10 mouse cellular contexts compared by ENCODE assay signal in genomic region chr1:106174598-106174997, GRCm38 (mm10). TPM values are rescaled to one million over a fixed set of nuclear protein-coding genes. Genes with fewer than 3 reads are reported as not detected.
A peak's percentile ranks its signal among the peaks of the same experiment; 100 is the strongest.
DNase-seq lines count a peak whose midpoint lies in the region; ATAC-seq and TF ChIP-seq lines count a peak whose summit lies in the region.
"Had no signal": no experiment of that assay in that cellular context is flagged by ENCODE, and none has a peak within 500 bp of the region (broad histone marks: within the 10 kb centered on the region; RNA-seq: fewer than 3 reads in every experiment).

No protein-coding gene starts in this region.

- DNase-seq in heart, adult 11 months = no peak
- no peak for DNase-seq in lung, postnatal 0 days (ENCODE audit: low spot score)
- DNase-seq in lung, postnatal 36 days = no peak
- no peak for DNase-seq in hindbrain, postnatal 0 days (ENCODE audit: low spot score)
- DNase-seq in embryo, embryonic 10 days (ENCODE audit: low spot score) = no peak
- no peak for DNase-seq in thymus, postnatal 25 days
- DNase-seq: cerebellum, adult 9-11 months; lung, postnatal 10 days had no signal

- no peak overlapping the region for H3K27ac ChIP-seq in heart, embryonic 12.5 days (ENCODE audit: poor library complexity, severe bottlenecking)
- H3K27ac ChIP-seq in lung, postnatal 0 days (ENCODE audit: low read length) = no peak overlapping the region
- H3K27ac ChIP-seq in hindbrain, postnatal 0 days = no peak overlapping the region
- no peak overlapping the region for H3K27ac ChIP-seq in stomach, embryonic 16.5 days (ENCODE audit: low read length)

- TF ChIP-seq EP300 in lung, postnatal 0 days (IDR thresholded peaks at IDR 0.05) = no peak

- H3K4me1 ChIP-seq in heart, embryonic 12.5 days (replicated peaks) = peaks cover 12% of the 10 kb centered on the region
- H3K4me1 ChIP-seq in lung, postnatal 0 days (ENCODE audit: insufficient read depth, low read depth, low read length) = peaks cover 8% of the 10 kb centered on the region; the same call in 1 of the 2 replicates
- H3K4me1 ChIP-seq in hindbrain, postnatal 0 days (ENCODE audit: insufficient read depth, low read length) = peaks cover 14% of the 10 kb centered on the region; the same call in 1 of the 2 replicates
- H3K4me1 ChIP-seq in stomach, embryonic 16.5 days (ENCODE audit: control insufficient read depth, insufficient read depth, low read length) = peaks cover 13% of the 10 kb centered on the region

- H3K9me3 ChIP-seq in heart, embryonic 12.5 days (replicated peaks) = no peaks in the 10 kb centered on the region
- no peaks in the 10 kb centered on the region for H3K9me3 ChIP-seq in lung, postnatal 0 days (ENCODE audit: low read length)
- H3K9me3 ChIP-seq in hindbrain, postnatal 0 days (ENCODE audit: low read length) = no peaks in the 10 kb centered on the region
- no peaks in the 10 kb centered on the region for H3K9me3 ChIP-seq in stomach, embryonic 16.5 days (replicated peaks; ENCODE audit: control insufficient read depth, low read length)

- H3K27me3 ChIP-seq in heart, embryonic 12.5 days (replicated peaks) = no peaks in the 10 kb centered on the region
- H3K27me3 ChIP-seq in lung, postnatal 0 days (replicated peaks; ENCODE audit: insufficient read depth, low read length) = no peaks in the 10 kb centered on the region
- no peaks in the 10 kb centered on the region for H3K27me3 ChIP-seq in hindbrain, postnatal 0 days (ENCODE audit: insufficient read depth, low read length)
- H3K27me3 ChIP-seq in stomach, embryonic 16.5 days (ENCODE audit: control insufficient read depth, insufficient read depth, low read length) = no peaks in the 10 kb centered on the region

- H3K36me3 ChIP-seq in heart, embryonic 12.5 days = no peaks in the 10 kb centered on the region
- no peaks in the 10 kb centered on the region for H3K36me3 ChIP-seq in lung, postnatal 0 days (ENCODE audit: insufficient read depth, low read length)
- H3K36me3 ChIP-seq in hindbrain, postnatal 0 days (ENCODE audit: insufficient read depth, low read length) = no peaks in the 10 kb centered on the region
- no peaks in the 10 kb centered on the region for H3K36me3 ChIP-seq in stomach, embryonic 16.5 days (ENCODE audit: control insufficient read depth, insufficient read depth, low read length)

- peak overlapping the region; percentile 29; the same call in 1 of the 2 replicates for H3K4me3 ChIP-seq in heart, embryonic 12.5 days
- no peak overlapping the region for H3K4me3 ChIP-seq in lung, postnatal 0 days (ENCODE audit: low read depth, low read length)
- peak overlapping the region; percentile 95 for H3K4me3 ChIP-seq in hindbrain, postnatal 0 days (ENCODE audit: low read length)
- no peak overlapping the region for H3K4me3 ChIP-seq in stomach, embryonic 16.5 days (replicated peaks; ENCODE audit: low read length)

- peak overlapping the region; percentile 54 for H3K4me2 ChIP-seq in heart, embryonic 12.5 days
- H3K4me2 ChIP-seq in lung, postnatal 0 days (replicated peaks; ENCODE audit: low read depth, low read length) = peak overlapping the region; percentile 84
- peak overlapping the region; percentile 90 for H3K4me2 ChIP-seq in hindbrain, postnatal 0 days (ENCODE audit: low read depth, low read length)
- H3K4me2 ChIP-seq in stomach, embryonic 16.5 days (ENCODE audit: low read depth, low read length) = peak overlapping the region; percentile 40; the same call in 1 of the 2 replicates

- ATAC-seq in heart, embryonic 12.5 days (ENCODE audit: insufficient number of reproducible peaks, low FRiP score) = no peak
- no peak for ATAC-seq in lung, postnatal 0 days
- no peak for ATAC-seq in hindbrain, postnatal 0 days
- ATAC-seq in stomach, embryonic 16.5 days (ENCODE audit: insufficient read depth, low FRiP score) = no peak

- H3K9ac ChIP-seq in heart, embryonic 12.5 days = no peak overlapping the region
- H3K9ac ChIP-seq in lung, postnatal 0 days (replicated peaks; ENCODE audit: low read depth) = no peak overlapping the region
- peak overlapping the region; percentile 6; the same call in 1 of the 2 replicates for H3K9ac ChIP-seq in hindbrain, postnatal 0 days (replicated peaks; ENCODE audit: low read length)
- H3K9ac ChIP-seq in stomach, embryonic 16.5 days (ENCODE audit: low read length) = no peak overlapping the region

- TF ChIP-seq CTCF in lung, postnatal 0 days (IDR thresholded peaks at IDR 0.05) = no peak
- TF ChIP-seq CTCF in hindbrain, postnatal 0 days (IDR thresholded peaks at IDR 0.05; ENCODE audit: low read depth) = no peak

RNA-seq across cellular contexts. Expression of gene Phlpp1, which starts 3.0 kb away (rescaled TPM):
- polyA plus RNA-seq in heart, embryonic 12.5 days (2016; fragmentation: Nextera tagmentation; extraction: Ambion mirVana) = 4.4 and 4.8 TPM in 2 replicates
- 4.3 and 5.0 TPM in 2 replicates for polyA plus RNA-seq in lung, postnatal 0 days (2015; fragmentation: Nextera tagmentation; extraction: Ambion mirVana)
- 38.0 and 38.1 TPM in 2 replicates for total RNA-seq in hindbrain, postnatal 0 days (2014; rRNA removed)
- 6.0 and 6.4 TPM in 2 replicates for polyA plus RNA-seq in hindbrain, postnatal 0 days (2015; fragmentation: Nextera tagmentation; extraction: Ambion mirVana)
- polyA plus RNA-seq in stomach, embryonic 16.5 days (2015; fragmentation: Nextera tagmentation; extraction: Ambion mirVana) = 2.2 and 2.4 TPM in 2 replicates

Comparison
In these comparisons a context has a peak if more than half of its experiments do, and no peak if none do; other contexts are left out.
1. H3K4me2 ChIP-seq: peak in every context shown above with its lines; median percentile 90 in hindbrain, postnatal 0 days; 84 in lung, postnatal 0 days; 54 in heart, embryonic 12.5 days; 40 in stomach, embryonic 16.5 days.
2. H3K4me3 ChIP-seq: peak in heart, embryonic 12.5 days (single experiment) and hindbrain, postnatal 0 days (single experiment); none in lung, postnatal 0 days (single experiment) and stomach, embryonic 16.5 days (single experiment).